Mouse (Mus musculus) liver, postnatal 0 days (tissue): Measurements from ENCODE around the gene 1700067P10Rik. TPM values are rescaled to one million over a fixed set of nuclear protein-coding genes. Genes with fewer than 3 reads are reported as not detected.

Source experiments
- ATAC-seq: fragments of 200-750 bp; cut with Nextera tagmentation; 2 replicates; pipeline ENCODE4 v1.8.0; 2017; ENCODE audit warnings: mild to moderate bottlenecking, moderate library complexity
- DNase-seq: peaks from one replicate; pipeline ENCODE4 v3.0.0-alpha.2; 2016
- H3K27ac ChIP-seq: fragments of 300-500 bp; sonication (generic); 2 replicates; pipeline ENCODE4 v1.5.1; 2014; ENCODE audit warnings: antibody characterized with exemption, moderate library complexity, mild to moderate bottlenecking, low read depth
- H3K27me3 ChIP-seq: fragments of 300-500 bp; sonication (generic); 2 replicates; pipeline ENCODE4 v1.6.1; 2014; ENCODE audit warnings: low read length, control low read depth, mixed read lengths; ENCODE audit not compliant: insufficient read depth
- H3K36me3 ChIP-seq: fragments of 300-500 bp; sonication (generic); replicated peaks from 2 replicates; pipeline ENCODE4 v1.6.1; 2014; ENCODE audit warnings: mild to moderate bottlenecking, control low read depth, low read length, moderate library complexity, mixed read lengths; ENCODE audit not compliant: insufficient read depth
- H3K4me1 ChIP-seq: fragments of 300-500 bp; sonication (generic); 2 replicates; pipeline ENCODE4 v1.6.1; 2014; ENCODE audit warnings: antibody characterized with exemption, mild to moderate bottlenecking, control low read depth; ENCODE audit not compliant: insufficient read depth
- H3K4me2 ChIP-seq: fragments of 300-500 bp; sonication (generic); 2 replicates; pipeline ENCODE4 v1.6.1; 2014; ENCODE audit warnings: low read depth, mild to moderate bottlenecking, low read length, moderate library complexity, mixed read lengths
- H3K4me3 ChIP-seq: fragments of 300-500 bp; sonication (generic); 2 replicates; pipeline ENCODE4 v1.5.1; 2014; ENCODE audit warnings: low read depth, low read length
- H3K9ac ChIP-seq: fragments of 300-500 bp; sonication (generic); replicated peaks from 2 replicates; pipeline ENCODE4 v1.6.1; 2014; ENCODE audit warnings: mild to moderate bottlenecking, moderate library complexity
- H3K9me3 ChIP-seq: fragments of 300-500 bp; sonication (generic); 2 replicates; pipeline ENCODE4 v1.6.1; 2016; ENCODE audit warnings: mild to moderate bottlenecking, control low read depth, low read length, mixed read lengths
- CTCF ChIP-seq: sonication (generic); IDR thresholded peaks from 2 replicates; pipeline ENCODE4 v1.5.1; 2016; ENCODE audit warnings: antibody characterized with exemption, low read depth
- EP300 ChIP-seq: IDR thresholded peaks from 2 replicates; pipeline ENCODE4 v1.6.1; 2016; ENCODE audit warnings: antibody characterized with exemption, low read depth, mild to moderate bottlenecking
- WGBS: fragments of 180-500 bp; shearing (Covaris S2); extraction: QIAGEN DNeasy Blood & Tissue Kit; methylation state at CpG from one replicate; pipeline ENCODE4 v1.1.7; 2014; ENCODE audit not compliant: insufficient replicate concordance; 5-methylcytosine and 5-hydroxymethylcytosine counted together
- polyA plus RNA-seq: library from polyadenylated mRNA; unstranded; fragments of >200 nt; fragmentation: Nextera tagmentation; extraction: Ambion mirVana; gene quantifications from 2 replicates; pipeline ENCODE4 v1.2.1, GENCODE M21; 2015

The 1700067P10Rik gene
- polyA plus RNA-seq = not detected in 2 replicates

- H3K27me3 ChIP-seq = peaks cover 2% of the 10 kb centered on the region
- H3K9ac ChIP-seq = no peak within 1 kb of the TSS
- no peak within 1 kb of the TSS for H3K27ac ChIP-seq
- DNase-seq (no peak), ATAC-seq (no peak)
- H3K4me3 ChIP-seq = no peak within 1 kb of the TSS
- no peak within 1 kb of the TSS for H3K4me2 ChIP-seq
- no peaks in the 10 kb centered on the region for H3K36me3 ChIP-seq
- no peaks in the 10 kb centered on the region for H3K4me1 ChIP-seq
- H3K9me3 ChIP-seq = peaks cover 5% of the 10 kb centered on the region
- no peak for TF ChIP-seq EP300
- no peak for TF ChIP-seq CTCF
These were observed at the start of gene 1700067P10Rik for GRCm38 (mm10) chr17:48089019-48089418. Gene 1700067P10Rik (plus strand): TSS chr17:48089319.

GRCm38 (mm10) chr17:48041351-48042287 lies 47.5 kb upstream of the 1700067P10Rik start:
- WGBS = 8% methylated on average over 29 of the region's 29 CpGs

GRCm38 (mm10) chr17:48043154-48043880 lies 45.8 kb upstream of the 1700067P10Rik start:
- no peaks in the 10 kb centered on the region; the same call in 1 of the 2 replicates for H3K27me3 ChIP-seq
- 0 out of 2 replicates have a peak overlapping the region, but pooled peaks have one; percentile 22 for H3K27ac ChIP-seq
- DNase-seq (no peak), ATAC-seq (0 out of 2 replicates have a peak, but pooled peaks have one; percentile 17)
- no peak overlapping the region for H3K4me2 ChIP-seq
- no peak overlapping the region for H3K4me3 ChIP-seq
- WGBS = 58% methylated on average over 5 of the region's 5 CpGs
- H3K9ac ChIP-seq = no peak overlapping the region
- no peaks in the 10 kb centered on the region for H3K36me3 ChIP-seq
- peaks cover 24% of the 10 kb centered on the region for H3K4me1 ChIP-seq
- H3K9me3 ChIP-seq = no peaks in the 10 kb centered on the region
- TF ChIP-seq CTCF (peak; percentile 33), EP300 (0 out of 2 replicates have a peak, but pooled peaks have one; percentile 21)

More at GRCm38 (mm10) chr17:48041351-48042287, 47.5 kb upstream of the 1700067P10Rik start:
- DNase-seq (peak; percentile 60), ATAC-seq (peak; percentile 82)
- Histone ChIP-seq H3K36me3 (no peaks in the 10 kb centered on the region), H3K9me3 (no peaks in the 10 kb centered on the region), H3K27me3 (no peaks in the 10 kb centered on the region; the same call in 1 of the 2 replicates), H3K27ac (peak overlapping the region; percentile 83), H3K4me3 (peak overlapping the region; percentile 24), H3K4me1 (peaks cover 24% of the 10 kb centered on the region), H3K9ac (peak overlapping the region; percentile 28; the same call in 1 of the 2 replicates), H3K4me2 (peak overlapping the region; percentile 57)
- TF ChIP-seq CTCF = no peak
- no peak for TF ChIP-seq EP300

GRCm38 (mm10) chr17:48045631-48046030 lies 43.5 kb upstream of the 1700067P10Rik start:
- no peaks in the 10 kb centered on the region for H3K9me3 ChIP-seq
- H3K36me3 ChIP-seq = no peaks in the 10 kb centered on the region
- H3K4me1 ChIP-seq = peaks cover 15% of the 10 kb centered on the region; the same call in 1 of the 2 replicates
- no peaks in the 10 kb centered on the region for H3K27me3 ChIP-seq
- TF ChIP-seq EP300 (no peak), CTCF (peak; percentile 85)
- no peak overlapping the region for H3K4me2 ChIP-seq
- no peak for ATAC-seq
- no peak overlapping the region for H3K27ac ChIP-seq
- WGBS = 34% methylated on average over 4 of the region's 4 CpGs
- H3K9ac ChIP-seq = no peak overlapping the region
- DNase-seq = peak; percentile 83
- no peak overlapping the region for H3K4me3 ChIP-seq

GRCm38 (mm10) chr17:48051638-48052337 lies 37.3 kb upstream of the 1700067P10Rik start:
- 0 out of 2 replicates have a peak, but pooled peaks cover 5% of the 10 kb centered on the region for H3K27me3 ChIP-seq
- no peak overlapping the region for H3K9ac ChIP-seq
- DNase-seq (no peak), ATAC-seq (peak; percentile 87)
- no peak overlapping the region for H3K4me2 ChIP-seq
- H3K36me3 ChIP-seq = no peaks in the 10 kb centered on the region
- no peaks in the 10 kb centered on the region for H3K9me3 ChIP-seq
- H3K4me3 ChIP-seq = no peak overlapping the region
- WGBS = 37% methylated on average over 5 of the region's 5 CpGs
- H3K4me1 ChIP-seq = no peaks in the 10 kb centered on the region
- TF ChIP-seq CTCF = peak; percentile 19; the same call in 1 of the 2 replicates
- peak; percentile 63; the same call in 1 of the 2 replicates for TF ChIP-seq EP300
- peak overlapping the region; percentile 90 for H3K27ac ChIP-seq
